Mouse (Mus musculus) bone marrow macrophage, adult 2 months (primary cell): ENCODE results near the gene Gfm1. TPM values are rescaled to one million over a fixed set of nuclear protein-coding genes. Genes with fewer than 3 reads are reported as not detected.

ENCODE experiments used
- H3K27ac ChIP-seq: 2 replicates; pipeline ENCODE4 v1.5.1; 2012; ENCODE audit warnings: low read depth, low read length; ENCODE audit not compliant: insufficient read depth
- H3K4me1 ChIP-seq: 2 replicates; pipeline ENCODE4 v1.6.1; 2012; ENCODE audit warnings: low read length; ENCODE audit not compliant: control insufficient read depth, insufficient read depth
- H3K4me3 ChIP-seq: 2 replicates; pipeline ENCODE4 v1.5.1; 2012; ENCODE audit warnings: mild to moderate bottlenecking, low read length, moderate library complexity; ENCODE audit not compliant: insufficient read depth
- CTCF ChIP-seq: IDR thresholded peaks from 2 replicates; pipeline ENCODE4 v1.5.1; 2012; ENCODE audit warnings: low read depth, mild to moderate bottlenecking, low read length, moderate library complexity
- POLR2A ChIP-seq: IDR thresholded peaks from 2 replicates; pipeline ENCODE4 v1.6.1; 2012; ENCODE audit warnings: mild to moderate bottlenecking, low read depth, low read length, borderline replicate concordance
- polyA plus RNA-seq: library from polyadenylated mRNA; stranded (reverse); fragments of >200 nt; gene quantifications from 2 replicates; pipeline ENCODE4 v1.2.4, GENCODE M21; 2012; ENCODE audit not compliant: missing spikeins, insufficient read depth, insufficient read length

Gfm1 gene
- polyA plus RNA-seq, 1 experiment = 29.3 TPM

GRCm38 (mm10) chr3:67514801-67515273 lies 84.9 kb downstream of the Gfm1 start:
- Histone ChIP-seq H3K27ac (no peak overlapping the region), H3K4me1 (no peaks in the 10 kb centered on the region), H3K4me3 (peak overlapping the region; percentile 57)
- no peak for TF ChIP-seq POLR2A
- TF ChIP-seq CTCF = no peak

- H3K4me1 ChIP-seq = no peaks in the 10 kb centered on the region
- peak within 1 kb of the TSS; percentile 57 for H3K4me3 ChIP-seq
- no peak within 1 kb of the TSS for H3K27ac ChIP-seq
- no peak for TF ChIP-seq POLR2A
- TF ChIP-seq CTCF = no peak
Observed at GRCm38 (mm10) chr3:67515274-67515801, 85.4 kb downstream of the Gfm1 start, which contains the start of gene Rarres1. TSS of gene Rarres1 (minus strand) at chr3:67515523.

GRCm38 (mm10) chr3:67520568-67521143 lies 90.8 kb downstream of the Gfm1 start:
- TF ChIP-seq CTCF = no peak
- no peak for TF ChIP-seq POLR2A
- no peak overlapping the region for H3K4me3 ChIP-seq
- no peak overlapping the region for H3K27ac ChIP-seq
- no peaks in the 10 kb centered on the region for H3K4me1 ChIP-seq

- TF ChIP-seq POLR2A (no peak), CTCF (no peak)
- H3K27ac ChIP-seq = no peak overlapping the region
- H3K4me3 ChIP-seq = no peak overlapping the region
- no peaks in the 10 kb centered on the region for H3K4me1 ChIP-seq
Observed at GRCm38 (mm10) chr3:67522709-67523108, 92.8 kb downstream of the Gfm1 start.

- TF ChIP-seq POLR2A = no peak
- TF ChIP-seq CTCF = no peak
- Histone ChIP-seq H3K27ac (no peak overlapping the region), H3K4me3 (no peak overlapping the region), H3K4me1 (no peaks in the 10 kb centered on the region)
Observed at GRCm38 (mm10) chr3:67524768-67525167, 94.9 kb downstream of the Gfm1 start.

Other genes starting within 250 kb of the Gfm1 start
- 1.2 TPM in 1 of 2 replicates, not detected in the other for gene Mlf1, start 56.0 kb upstream of the Gfm1 start, polyA plus RNA-seq
- not detected in 2 replicates for gene Gm17402, start 54.9 kb upstream of the Gfm1 start, polyA plus RNA-seq
- gene Lxn, start 33.8 kb downstream of the Gfm1 start, polyA plus RNA-seq = 38.3 and 49.1 TPM in 2 replicates
- not detected in 2 replicates for gene Rarres1, start 85.4 kb downstream of the Gfm1 start, polyA plus RNA-seq
- gene Mfsd1, start 152.6 kb downstream of the Gfm1 start, polyA plus RNA-seq = 231 and 232 TPM in 2 replicates